Mouse (Mus musculus): Measurements from ENCODE around the gene Emx1.

Emx1 gene

DNA sequence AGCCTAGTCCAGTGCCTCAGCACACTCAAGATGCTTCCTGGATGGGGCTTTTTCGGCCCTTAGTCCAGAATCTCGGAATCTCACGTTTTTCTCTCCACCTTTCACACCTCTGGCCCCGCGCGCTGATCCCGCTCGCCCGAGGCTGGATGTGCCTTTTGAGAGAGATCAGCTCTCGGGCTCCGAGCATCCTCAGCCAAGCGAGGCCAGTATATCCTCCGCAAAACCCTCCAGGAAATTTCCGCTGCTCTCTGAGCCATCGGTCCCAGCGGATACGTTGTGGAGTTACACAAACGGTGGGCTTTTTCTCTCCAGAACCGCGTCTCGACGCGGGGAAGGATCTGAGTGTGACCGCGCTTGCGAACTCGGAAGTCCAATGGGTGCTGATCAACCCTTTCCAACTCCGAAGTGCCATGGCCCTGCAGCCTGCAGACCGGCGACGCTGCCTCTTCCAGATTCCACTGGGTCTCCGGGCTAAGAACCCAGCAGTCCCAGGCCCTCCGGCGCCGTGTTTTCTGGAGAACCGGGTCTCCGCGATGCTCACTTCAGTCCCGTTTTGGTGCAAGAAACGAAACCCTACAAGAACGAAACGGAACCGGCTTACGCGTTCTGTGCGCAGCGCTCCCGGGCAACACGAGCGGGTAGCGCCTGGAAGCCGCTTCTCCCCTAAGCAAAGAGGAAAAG is 2.8 kb downstream of the Emx1 start:
- no peak for DNase-seq

DNA sequence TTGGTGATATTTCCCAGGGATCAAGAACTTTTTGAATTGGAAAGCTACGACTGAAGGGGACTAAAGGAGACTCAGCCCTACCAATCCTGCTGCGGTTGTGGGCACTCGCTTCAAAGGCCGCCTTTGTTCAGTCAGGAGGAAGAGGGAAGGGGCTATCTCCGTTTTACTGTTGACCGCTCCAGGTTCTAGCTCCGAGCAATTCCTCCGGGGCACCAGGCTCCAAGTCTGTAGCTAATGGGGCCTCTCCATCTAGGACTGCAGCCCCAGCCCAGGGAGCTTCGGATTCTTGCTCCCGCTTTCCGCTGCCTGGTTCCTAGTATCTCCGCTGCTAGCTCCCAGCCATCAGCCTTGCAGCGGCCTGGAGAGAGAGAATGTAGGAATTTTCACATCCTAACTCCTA is 3.4 kb downstream of the Emx1 start:
- DNase-seq, result no peak

DNA sequence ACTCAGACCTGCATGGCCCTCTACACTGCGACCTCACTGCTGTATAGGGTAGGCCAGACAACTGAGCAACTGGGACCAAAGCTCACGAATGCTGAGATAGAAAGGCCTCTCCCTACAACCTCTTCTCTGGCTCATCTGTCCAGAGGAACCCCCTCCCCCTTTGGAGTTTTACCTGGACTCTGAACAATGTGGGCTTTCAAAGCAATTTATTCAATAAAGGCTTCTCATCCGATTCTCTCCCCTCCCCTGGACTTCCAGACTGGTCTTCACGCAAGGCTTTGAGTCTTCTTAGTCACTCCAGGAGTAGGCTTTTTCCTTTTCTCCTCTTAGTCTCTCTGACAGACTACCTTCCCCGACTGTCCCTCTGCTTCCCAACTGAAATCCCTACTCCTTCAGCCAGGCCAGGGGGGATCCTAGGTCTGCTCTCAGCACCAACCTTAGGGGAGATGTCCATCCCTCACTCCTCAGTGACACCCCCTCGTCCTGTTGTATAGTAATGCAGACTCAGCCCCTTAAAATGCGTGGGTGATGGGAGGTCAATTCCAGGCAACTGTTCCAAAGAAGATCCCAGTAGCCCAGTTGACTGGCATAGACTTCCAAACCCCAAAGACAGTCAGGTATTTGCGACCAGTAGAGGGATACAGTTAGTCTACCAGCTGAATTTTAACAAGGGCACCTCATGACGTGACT is 4.7 kb downstream of the Emx1 start:
- DNase-seq, result no peak

DNA sequence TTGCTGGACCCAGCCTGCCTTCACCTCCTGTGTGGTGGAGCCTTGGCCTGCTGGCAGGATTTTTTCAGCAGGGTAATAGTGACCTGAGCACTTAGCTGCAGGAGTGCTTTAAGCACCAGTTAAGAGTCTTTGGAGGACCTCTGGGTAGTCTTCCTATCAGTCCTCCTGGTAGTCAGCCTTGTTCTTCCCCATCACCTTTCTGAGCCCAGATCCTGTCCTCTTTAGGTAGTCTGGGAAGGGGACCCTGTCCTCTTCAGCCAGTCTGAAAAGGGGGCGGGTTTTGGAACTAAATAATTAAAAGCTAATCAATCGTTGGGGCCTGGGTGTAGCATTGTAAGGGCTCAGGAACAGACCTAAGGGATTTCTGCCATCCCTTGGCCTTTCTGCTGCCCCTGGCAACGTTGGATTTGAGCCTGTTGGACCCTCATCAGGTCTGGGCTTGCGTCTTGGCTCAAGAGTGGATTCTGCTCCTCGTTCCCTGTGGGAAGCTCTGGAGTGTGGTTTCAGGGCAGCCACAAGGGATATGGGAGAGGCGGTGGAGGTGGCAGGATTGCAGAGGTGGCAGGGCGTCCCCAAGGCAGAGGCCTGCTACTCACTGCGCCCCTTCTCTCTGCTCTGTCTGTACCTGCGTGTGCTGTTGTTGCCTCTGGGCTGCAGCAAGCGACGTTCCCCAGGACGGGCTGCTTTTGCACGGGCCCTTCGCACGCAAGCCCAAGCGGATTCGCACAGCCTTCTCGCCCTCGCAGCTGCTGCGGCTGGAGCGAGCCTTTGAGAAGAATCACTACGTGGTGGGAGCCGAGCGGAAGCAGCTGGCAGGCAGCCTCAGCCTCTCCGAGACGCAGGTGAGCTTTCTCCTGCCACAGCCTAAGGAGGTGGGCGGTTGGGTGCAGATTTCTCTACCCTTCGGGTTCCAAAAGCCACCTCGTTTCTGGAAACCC is 6.4 kb downstream of the Emx1 start:
- DNase-seq, result no peak

DNA sequence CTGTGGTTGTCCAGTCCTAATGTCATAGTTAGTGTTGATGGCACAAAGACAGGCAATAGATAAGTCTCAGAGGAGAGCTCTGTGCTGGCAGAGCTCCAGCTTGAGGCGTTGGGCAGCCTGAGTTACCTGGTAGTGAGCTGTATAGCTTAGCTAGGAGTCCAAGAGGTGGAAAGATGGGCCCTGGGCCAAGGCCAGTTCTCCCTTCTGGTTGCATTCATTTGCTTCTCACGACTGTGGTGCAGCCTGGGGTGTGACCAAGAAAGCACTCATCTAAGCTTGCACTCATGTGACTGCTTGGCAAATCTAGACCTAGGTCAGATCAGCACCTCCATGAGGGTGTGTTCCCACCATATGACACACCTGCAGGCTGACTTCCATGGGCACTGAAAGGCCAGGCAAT is 10.7 kb downstream of the Emx1 start:
- no peak for DNase-seq

DNA sequence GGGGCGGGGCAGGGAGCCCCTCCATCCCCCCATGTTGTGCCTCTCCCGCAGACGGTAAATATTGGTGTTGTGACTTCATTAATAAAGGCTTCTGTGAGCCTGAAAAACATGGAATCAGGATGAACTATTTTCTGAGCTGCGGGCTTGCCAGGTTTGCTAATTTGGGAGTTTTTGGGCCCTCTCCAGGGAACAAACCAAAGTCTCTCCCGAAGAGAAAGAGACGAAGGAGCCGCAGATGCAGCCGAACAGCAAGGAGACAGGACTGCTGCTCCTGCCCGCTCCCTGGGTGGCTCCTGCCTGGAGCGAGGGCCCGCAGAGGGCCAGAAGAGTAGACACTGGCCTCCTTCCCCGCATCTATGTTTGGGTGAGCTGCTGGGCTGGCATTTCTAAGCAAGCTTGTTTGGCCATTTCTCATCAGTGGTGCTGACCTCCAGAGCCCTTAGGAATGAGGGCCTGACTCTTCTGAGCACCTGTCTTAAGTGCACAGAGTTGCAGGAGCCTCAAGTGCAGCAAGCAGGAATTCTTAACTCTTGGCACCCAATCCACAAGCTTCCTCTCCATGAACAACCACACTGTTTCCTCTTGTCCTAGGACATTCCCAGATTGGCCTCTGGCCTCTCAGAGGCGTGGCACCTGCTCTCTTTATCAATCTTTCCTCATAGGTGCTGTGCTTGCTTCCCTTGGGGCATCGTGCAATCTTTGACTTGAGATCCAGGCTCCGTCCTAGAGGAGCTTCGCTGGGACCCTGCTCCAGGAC is 19.1 kb downstream of the Emx1 start:
- DNase-seq, result no peak

DNA sequence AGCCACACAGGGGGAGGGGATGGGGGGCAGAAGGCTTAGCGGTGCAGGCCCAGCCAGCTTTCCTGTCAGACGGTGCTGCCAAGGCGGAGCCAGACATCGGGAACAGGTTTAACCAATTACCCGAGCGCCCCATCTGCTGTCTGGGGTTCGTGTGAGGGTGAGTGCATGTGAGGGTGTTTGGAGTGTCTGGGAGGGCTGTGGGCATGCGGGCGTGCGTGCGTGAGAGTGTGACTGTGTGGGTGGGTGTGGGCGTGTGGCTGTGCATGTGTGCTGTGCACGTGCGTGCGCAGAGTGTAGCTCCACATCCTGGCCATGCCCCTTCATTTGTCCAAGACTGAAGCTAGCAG is 19.7 kb downstream of the Emx1 start:
- no peak for DNase-seq

DNA sequence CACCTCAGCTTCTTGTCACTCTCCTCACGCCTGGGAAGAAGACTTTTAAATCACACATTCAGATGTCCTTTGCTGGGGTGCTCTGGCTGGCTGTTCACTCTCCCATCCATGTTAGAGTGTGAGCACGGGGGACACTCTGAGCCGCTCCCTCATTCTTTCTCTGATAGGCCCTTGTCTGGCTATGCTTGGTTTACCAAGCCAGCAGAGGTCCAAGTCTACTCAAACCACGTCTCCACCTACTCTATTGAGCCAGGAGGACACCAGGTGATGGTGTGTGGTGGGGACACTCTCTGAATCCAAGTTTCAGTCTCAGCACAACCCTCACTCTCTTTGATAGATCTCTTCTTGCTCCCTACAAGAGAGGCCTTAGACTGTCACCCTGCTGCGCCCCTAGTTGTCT is 20.1 kb downstream of the Emx1 start:
- no peak for DNase-seq

DNA sequence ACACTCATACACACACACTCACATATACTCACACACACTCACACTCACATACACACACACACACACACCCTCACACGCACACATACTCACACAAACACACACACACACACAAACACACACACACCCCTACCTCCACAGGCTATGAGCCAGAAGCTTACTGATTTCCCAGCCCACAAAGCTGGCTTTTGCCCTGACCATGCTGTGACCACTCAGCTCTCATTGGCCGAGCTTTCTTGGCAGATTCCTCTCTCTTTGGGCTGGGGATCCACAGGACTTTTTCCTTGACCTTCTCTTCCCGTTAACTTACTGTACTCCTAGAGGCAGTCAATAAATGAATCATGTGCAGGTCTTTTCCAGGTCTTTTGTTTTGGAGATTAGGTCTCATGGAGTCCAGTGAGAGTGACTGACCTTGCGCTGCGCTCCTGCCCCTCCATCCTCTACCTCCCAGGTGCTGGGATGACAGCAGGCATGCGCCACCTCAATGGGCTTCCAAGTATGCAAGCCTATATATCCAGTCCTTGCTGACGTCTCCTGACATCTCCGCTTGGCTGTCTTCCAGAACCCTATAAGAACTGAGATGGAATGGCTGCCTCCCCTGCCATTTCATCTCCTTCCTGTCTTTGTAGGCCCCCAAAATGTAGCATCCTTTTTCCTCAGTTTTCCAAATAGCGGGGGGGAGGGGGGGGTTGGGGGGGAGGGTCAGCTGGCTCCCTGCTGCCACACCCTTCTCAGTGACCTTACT is 22.2 kb downstream of the Emx1 start:
- no peak for DNase-seq

DNA sequence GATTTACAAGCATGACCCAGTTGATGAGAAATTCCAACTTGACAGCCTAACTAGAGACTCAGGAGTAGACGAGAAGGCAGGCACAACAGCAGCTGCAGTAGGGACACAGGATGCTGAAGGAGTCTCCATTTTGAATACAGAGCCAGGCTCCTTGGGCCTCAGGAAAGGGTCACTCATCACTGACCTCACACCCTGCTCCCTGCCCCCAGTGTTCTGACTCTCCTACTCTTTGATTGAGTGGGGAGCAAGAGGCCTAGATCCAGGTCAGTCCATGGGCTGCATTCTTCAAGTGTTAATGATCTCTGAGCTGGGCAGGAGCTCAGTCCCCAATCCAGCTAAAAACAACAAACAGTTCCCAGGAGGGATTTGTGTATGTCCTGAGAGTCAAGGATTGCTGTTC is 23.4 kb downstream of the Emx1 start:
- no peak for DNase-seq

DNA sequence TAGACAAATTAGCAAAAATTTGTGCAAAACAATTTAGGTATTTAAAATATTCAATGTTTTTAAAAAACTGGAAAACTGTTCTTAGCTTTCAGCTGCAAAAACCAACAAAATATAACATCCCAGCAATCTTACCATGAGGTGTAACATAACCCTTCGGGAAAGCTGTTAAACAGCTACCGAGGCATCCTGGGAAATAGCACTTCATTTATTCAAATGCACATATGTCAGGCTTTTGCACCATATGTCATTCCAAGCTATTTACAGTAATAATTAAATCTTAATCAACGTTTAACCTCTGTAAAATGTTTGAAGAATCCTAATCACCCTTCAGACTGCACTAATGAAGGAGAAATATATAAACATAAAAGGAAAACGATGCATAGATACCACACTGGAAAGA is 31.0 kb downstream of the Emx1 start:
- no peak for DNase-seq

DNA sequence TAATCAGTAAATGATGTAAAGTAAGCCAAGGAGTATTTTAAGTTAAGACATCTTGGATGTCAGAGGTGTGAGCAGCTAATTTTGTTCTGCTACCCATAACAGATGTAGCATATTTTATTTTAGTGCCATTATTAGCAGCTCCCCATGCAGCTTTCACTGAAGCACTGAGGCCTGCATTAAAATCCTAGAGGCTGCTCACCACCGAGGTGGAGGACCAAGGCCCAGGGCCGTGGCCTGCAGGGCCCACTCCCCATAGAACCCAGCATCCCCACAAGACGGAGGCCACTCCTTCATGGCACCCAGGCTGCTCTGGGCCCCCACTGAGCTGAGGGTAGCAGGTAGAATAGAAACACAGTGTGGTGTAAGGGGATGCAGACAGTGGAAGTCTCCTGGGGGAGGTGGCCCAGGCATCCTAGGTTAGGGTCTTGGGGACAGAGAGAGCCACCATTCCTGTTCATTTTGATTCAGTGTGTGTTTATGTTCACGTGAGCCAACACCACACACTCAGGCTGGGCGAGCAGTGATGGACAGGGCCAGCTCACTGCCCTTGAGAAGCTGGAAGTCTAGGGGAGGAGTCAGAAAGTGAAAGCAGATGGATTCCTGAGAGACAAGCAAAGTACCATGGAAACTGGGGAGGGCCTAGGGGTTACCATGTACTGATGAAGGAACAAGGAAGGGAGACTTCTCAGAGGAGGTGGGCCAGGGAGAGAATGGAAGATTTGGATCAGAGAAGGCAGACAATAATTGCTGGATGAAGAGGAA is 31.6 kb downstream of the Emx1 start:
- DNase-seq, result no peak

DNA sequence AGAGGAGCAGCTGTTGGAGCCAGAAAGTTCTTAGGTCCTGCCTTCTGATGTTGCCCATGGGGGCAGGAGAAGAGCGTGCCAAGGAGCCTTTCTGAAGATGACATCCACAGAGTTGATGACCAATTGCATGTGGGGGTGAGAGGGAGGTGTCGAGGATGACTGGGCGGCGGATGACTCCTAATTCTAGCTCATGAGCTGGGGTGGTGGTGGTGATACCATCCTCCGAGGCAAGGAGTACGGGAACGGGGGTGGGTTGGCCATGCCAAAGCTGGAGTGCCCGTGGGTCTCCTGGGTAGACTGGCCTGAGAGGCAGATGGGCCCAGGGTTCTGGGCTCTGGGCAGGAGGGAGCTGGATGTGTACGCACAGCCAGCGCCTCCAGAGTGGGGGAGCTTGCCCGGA is 32.5 kb downstream of the Emx1 start:
- DNase-seq, result no peak

DNA sequence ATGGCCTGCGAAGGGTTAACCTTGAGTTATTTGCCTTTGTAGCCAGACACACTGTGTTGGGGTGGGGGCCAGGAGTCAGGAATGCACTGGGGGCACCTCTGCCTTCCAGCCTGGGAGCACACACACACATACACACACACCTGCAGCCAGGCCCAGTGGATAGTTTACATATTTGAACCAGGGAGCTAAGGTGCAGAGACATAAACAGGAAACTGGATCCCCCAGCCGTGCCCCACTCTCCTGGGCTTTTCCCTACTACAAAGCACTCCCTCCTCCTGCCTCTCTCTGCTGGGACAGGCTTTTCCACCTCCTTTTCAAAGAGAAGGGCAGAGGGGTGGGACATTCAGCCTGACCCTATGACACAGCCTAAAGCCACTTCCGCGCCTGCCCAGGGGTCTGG is 33.7 kb downstream of the Emx1 start:
- no peak for DNase-seq

DNA sequence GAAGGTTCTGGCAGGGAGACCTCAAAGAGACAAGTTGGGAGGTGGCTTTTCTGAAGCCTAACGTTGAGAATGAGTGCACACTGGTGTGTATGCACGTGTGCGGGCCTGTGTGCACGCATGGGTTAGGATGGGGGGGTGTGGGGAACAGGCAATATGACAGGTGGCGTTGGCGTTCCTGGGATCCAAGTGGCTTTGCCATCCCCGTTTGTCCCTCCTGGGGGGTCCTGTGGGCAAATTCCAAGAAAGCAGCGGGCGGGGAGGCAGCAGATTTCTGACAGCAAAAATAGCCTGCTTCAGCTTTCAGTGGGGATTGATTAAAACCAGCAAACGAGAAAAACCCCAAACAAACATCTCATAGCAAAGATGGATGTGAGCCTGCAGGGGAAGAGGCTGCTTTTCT is 35.3 kb downstream of the Emx1 start:
- DNase-seq, result peak; percentile 32

DNA sequence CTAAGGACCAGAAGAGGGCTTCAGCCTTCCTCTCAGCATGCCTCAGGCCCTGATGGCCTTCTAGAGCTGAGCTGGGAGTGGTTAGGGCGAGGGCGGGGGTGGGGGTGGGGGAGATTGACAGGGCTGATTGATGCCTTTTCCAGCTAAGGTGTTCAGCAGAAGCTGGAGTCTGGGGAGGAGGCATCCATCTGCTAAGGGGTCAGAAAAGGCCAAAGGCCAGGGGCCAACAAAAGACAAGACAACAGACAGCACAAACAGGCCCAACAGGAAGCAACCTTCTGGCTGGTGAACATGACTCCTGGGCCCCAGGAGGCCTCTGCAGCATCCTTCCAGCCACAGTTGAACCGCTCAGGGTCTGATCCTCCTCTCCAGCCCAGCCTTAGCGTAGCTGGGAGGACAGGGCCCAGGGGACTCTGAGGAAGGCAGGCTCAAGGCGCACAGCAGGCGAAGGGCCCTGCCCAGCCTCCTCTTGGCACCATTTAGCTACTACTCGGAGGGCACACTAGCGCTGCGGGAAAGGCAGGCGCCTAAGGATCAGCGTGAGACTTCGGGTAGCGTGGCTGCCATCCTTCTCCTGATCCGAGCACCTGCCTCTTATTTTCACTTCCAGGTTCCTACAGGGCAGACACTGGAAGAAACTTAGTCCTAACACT is 36.4 kb downstream of the Emx1 start:
- DNase-seq, result peak; percentile 16

DNA sequence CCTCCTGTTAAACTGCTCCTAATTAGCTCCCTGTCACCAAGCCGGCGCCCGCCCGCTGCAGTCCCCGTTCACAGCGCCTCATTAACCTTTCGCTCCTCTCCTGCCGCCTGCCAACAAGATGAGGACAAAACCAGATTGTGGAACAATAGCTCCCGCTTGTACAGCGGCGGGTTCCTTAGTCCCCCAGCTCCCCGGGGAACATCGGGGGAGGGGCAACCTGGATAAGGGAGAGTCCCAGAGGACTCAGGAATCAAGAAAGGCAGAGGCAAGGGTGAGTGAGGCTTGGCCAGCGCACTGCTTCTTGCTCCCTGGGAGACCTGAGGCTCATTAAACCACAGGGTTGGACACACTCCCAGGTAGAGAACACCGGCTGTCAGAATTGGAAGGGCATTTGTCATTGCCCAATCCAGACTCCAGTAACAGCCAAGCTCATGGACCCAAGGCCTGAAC is 37.2 kb downstream of the Emx1 start:
- DNase-seq, result peak; percentile 50

DNA sequence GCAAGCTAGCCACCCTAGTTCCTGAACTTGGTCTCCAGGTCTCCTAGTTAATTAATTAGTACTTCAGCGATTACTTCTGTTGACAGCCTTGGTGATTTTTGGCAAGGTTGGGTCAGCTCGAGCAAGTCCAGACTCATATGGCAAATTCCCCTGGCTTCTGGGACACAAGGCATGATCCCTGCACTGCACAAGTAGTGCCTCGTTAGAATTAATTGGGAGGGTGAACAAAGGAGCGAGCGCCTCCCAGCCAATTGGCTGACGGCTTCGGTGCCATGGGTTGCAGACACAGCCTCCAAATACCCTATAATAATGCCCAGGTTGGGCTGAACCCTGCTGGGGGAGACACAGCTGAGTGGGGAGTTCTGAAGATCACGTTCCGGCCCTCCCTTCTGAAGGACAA is 39.3 kb downstream of the Emx1 start:
- DNase-seq, result no peak

DNA sequence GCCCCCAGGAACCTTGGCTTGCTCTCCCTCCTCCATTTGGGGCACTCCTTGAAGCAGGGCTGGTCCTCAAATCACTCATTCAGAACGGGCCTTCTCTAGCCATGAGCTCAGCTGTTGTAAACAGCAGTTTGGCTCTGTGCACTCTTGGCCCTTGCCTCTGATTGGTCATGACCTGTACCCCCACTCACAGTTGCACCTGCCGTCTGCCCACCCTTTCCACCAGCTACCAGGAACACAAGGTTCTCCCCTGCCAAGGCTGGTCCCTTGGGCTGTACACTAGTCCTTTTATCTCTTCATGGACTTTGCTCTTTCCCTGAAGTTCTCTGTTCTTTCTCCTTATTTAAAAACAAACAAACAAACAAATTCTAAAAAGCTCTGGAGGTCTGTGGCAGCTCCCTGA is 40.3 kb downstream of the Emx1 start:
- no peak for DNase-seq

DNA sequence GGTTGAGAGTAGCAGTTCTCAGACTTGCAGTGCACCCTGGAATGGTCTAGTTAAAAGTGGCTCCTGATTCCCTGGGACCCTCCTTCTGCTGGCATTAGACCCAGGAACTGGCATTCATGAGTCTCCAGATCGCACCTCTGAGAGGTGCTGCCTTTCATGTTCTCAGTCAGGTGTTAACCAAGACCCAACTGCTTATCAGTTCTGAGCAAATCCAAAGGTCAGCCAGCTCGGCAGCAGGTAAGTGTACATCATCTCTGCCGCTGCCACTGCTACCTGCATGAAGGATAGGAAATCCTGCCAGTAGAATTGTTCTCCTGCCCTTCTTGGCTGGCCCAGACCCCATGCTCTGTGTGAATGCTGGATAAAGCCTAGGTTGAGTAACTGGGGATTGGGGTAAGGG is 43.5 kb downstream of the Emx1 start:
- DNase-seq, result no peak

DNA sequence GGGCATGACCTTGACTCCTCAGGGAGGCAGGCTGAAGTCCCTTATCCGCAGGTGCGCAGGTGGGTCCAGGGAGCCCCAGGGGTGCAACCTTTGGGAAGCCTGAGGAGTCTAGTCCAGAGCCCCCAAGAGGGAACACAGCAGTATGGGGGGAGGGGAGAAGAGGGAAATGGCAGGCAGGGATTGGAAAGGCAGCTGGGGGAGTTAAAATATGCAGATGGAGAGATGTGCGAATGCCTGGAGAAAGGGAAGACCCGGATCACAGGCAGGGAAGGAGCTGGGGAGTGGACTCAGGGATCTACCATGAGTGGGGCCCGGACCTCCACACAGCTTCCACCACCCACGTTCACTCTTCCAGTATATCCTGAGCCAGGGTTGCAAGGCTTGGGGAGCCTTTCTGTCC is 44.2 kb downstream of the Emx1 start:
- no peak for DNase-seq

Data from cerebellum, adult 8-10 months (tissue).